Mouse (Mus musculus): ENCODE results near the gene Lpp.

GRCm38 (mm10) chr16:24487782-24488241 lies 94.5 kb downstream of the Lpp start:
- TF ChIP-seq ELF1 (IDR thresholded peaks at IDR 0.05; ENCODE audit: low read depth, low read length) (no peak), RAD21 (IDR thresholded peaks at IDR 0.05; ENCODE audit: low read depth, low read length) (no peak), POLR2A (IDR thresholded peaks at IDR 0.05; ENCODE audit: control insufficient read depth in 1 of 2, insufficient read depth in 1 of 2, low read depth in 1 of 2, low read length in 2 of 2, poor library complexity in 1 of 2) (no peak), POLR2AphosphoS2 (IDR thresholded peaks at IDR 0.05; ENCODE audit: low read length) (no peak), ZC3H11A (IDR thresholded peaks at IDR 0.05; ENCODE audit: low read depth, low read length) (no peak), KAT2A (conservative IDR thresholded peaks at IDR 0.05; ENCODE audit: low read depth, low read length) (no peak), EP300 (IDR thresholded peaks at IDR 0.05; ENCODE audit: low read depth in 1 of 2, low read length in 2 of 2) (no peak), MEF2A (IDR thresholded peaks at IDR 0.05; ENCODE audit: extremely low read depth, insufficient replicate concordance, low read depth, low read length, poor library complexity, severe bottlenecking) (no peak)
